In the genomic region with DNA sequence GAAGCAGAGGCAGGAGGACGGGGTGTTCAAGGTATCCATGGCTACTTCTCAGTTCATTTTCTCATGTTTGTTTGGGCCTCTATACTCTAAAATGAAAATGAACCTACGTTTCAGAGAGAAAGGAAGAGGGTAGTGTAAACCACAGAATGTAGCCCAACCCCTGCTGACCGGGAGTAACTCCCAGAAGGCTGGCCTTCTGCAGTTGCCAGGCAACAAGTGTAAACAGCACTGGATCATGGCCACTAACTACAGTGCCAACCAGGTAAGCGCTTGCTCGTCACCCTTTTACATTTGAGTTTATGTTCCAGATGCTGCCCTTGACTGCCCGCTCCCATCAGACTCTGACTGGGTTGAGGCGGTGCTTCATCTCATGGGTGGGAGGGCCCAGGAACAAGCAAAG, we compare ENCODE assay signal across 8 mouse cellular contexts. TPM values are rescaled to one million over a fixed set of nuclear protein-coding genes. Genes with fewer than 3 reads are reported as not detected.
A peak's percentile ranks its signal among the peaks of the same experiment; 100 is the strongest.
DNase-seq lines count a peak whose midpoint lies in the region; ATAC-seq lines count a peak whose summit lies in the region.

No protein-coding gene starts in this region.

- intact Hi-C loops in left cerebral cortex, postnatal 25 days (cut with DNase I), result no loop called here

- H3K4me2 ChIP-seq in heart, embryonic 12.5 days, result no peak overlapping the region
- 0 out of 2 replicates have a peak overlapping the region, but pooled peaks have one; percentile 9 for H3K4me2 ChIP-seq in kidney, embryonic 15.5 days

- no peaks in the 10 kb centered on the region for H3K9me3 ChIP-seq in heart, embryonic 12.5 days (replicated peaks)
- H3K9me3 ChIP-seq in embryonic facial prominence, embryonic 10.5 days, result no peaks in the 10 kb centered on the region
- H3K9me3 ChIP-seq in kidney, embryonic 15.5 days (replicated peaks), result no peaks in the 10 kb centered on the region

- 38% methylated on average over 7 of the region's 7 CpGs for WGBS in heart, embryonic 12.5 days
- 44% methylated on average over 7 of the region's 7 CpGs for whole genome bisulfite sequencing in embryonic facial prominence, embryonic 10.5 days
- WGBS in kidney, embryonic 15.5 days, result 29% methylated on average over 7 of the region's 7 CpGs

- H3K27ac ChIP-seq in heart, embryonic 12.5 days (ENCODE audit: poor library complexity, severe bottlenecking), result no peak overlapping the region
- H3K27ac ChIP-seq in embryonic facial prominence, embryonic 10.5 days (replicated peaks), result no peak overlapping the region
- no peak overlapping the region for H3K27ac ChIP-seq in kidney, embryonic 15.5 days

- H3K4me1 ChIP-seq in heart, embryonic 12.5 days (replicated peaks), result peaks cover 18% of the 10 kb centered on the region
- H3K4me1 ChIP-seq in embryonic facial prominence, embryonic 10.5 days, result peaks cover 15% of the 10 kb centered on the region
- peaks cover 9% of the 10 kb centered on the region; the same call in 1 of the 2 replicates for H3K4me1 ChIP-seq in kidney, embryonic 15.5 days

- H3K9ac ChIP-seq in heart, embryonic 12.5 days, result no peak overlapping the region
- no peak overlapping the region for H3K9ac ChIP-seq in kidney, embryonic 15.5 days

- H3K4me3 ChIP-seq in heart, embryonic 12.5 days, result no peak overlapping the region
- H3K4me3 ChIP-seq in embryonic facial prominence, embryonic 10.5 days, result no peak overlapping the region
- H3K4me3 ChIP-seq in kidney, embryonic 15.5 days (replicated peaks), result no peak overlapping the region

- H3K27me3 ChIP-seq in heart, embryonic 12.5 days (replicated peaks), result no peaks in the 10 kb centered on the region
- H3K27me3 ChIP-seq in embryonic facial prominence, embryonic 10.5 days (replicated peaks; ENCODE audit: low read depth, poor library complexity, severe bottlenecking), result no peaks in the 10 kb centered on the region
- H3K27me3 ChIP-seq in kidney, embryonic 15.5 days, result no peaks in the 10 kb centered on the region

- peak; percentile 92 for DNase-seq in heart, adult 11 months
- DNase-seq in embryonic facial prominence, embryonic 10.5 days (ENCODE audit: low spot score), result peak; percentile 27
- no peak for DNase-seq in gastrocnemius, postnatal 4 days (ENCODE audit: low spot score in 2 of 2)
- DNase-seq in left cerebral cortex, postnatal 25 days (ENCODE audit: low spot score in 2 of 2), result no peak
- DNase-seq in layer of hippocampus, postnatal 36 days, result no peak

- H3K36me3 ChIP-seq in heart, embryonic 12.5 days, result peaks cover 8% of the 10 kb centered on the region
- peaks cover 12% of the 10 kb centered on the region for H3K36me3 ChIP-seq in embryonic facial prominence, embryonic 10.5 days (replicated peaks)
- H3K36me3 ChIP-seq in kidney, embryonic 15.5 days, result peaks cover 10% of the 10 kb centered on the region; the same call in 1 of the 2 replicates

- ATAC-seq in heart, embryonic 12.5 days (ENCODE audit: insufficient number of reproducible peaks, low FRiP score), result no peak
- peak; percentile 70 for ATAC-seq in kidney, embryonic 15.5 days (replicated peaks; ENCODE audit: low FRiP score)
- ATAC-seq in megakaryocyte, adult 5-6 weeks (ENCODE audit: poor library complexity, severe bottlenecking), result peak; percentile 89

RNA-seq across cellular contexts. Expression of gene Cfap126, which starts 9.2 kb away (rescaled TPM):
- polyA plus RNA-seq in heart, embryonic 12.5 days (2016; fragmentation: Nextera tagmentation; extraction: Ambion mirVana), result 2.9 and 3.5 TPM in 2 replicates
- 1.1 and 2.0 TPM in 2 replicates for polyA plus RNA-seq in embryonic facial prominence, embryonic 10.5 days (2016; fragmentation: Nextera tagmentation; extraction: Ambion mirVana)
- 2.0 and 2.1 TPM in 2 replicates for polyA plus RNA-seq in kidney, embryonic 15.5 days (2015; fragmentation: Nextera tagmentation; extraction: Ambion mirVana)
- 0.91 and 1.0 TPM in 2 replicates for total RNA-seq in megakaryocyte, adult 5-6 weeks (2015)
- total RNA-seq in megakaryocyte, adult 5-6 weeks (2017), result 0.59 TPM in 1 of 2 replicates, not detected in the other
- total RNA-seq in gastrocnemius, postnatal 4 days (2021), result 1 to 10 TPM in 1 of 2 experiments, not detected in 1; 1.2 TPM
- under 1 TPM; 0.34 to 0.43 TPM for total RNA-seq in left cerebral cortex, postnatal 25 days (2021)
- total RNA-seq in layer of hippocampus, postnatal 36 days (2021), result 1 to 10 TPM in 1 of 2 experiments, under 1 TPM in 1; 0.92 to 1.8 TPM

RNA-seq across cellular contexts. Expression of gene Sdhc, which starts 27.5 kb away (rescaled TPM):
- 420 and 425 TPM in 2 replicates for polyA plus RNA-seq in heart, embryonic 12.5 days (2016; fragmentation: Nextera tagmentation; extraction: Ambion mirVana)
- polyA plus RNA-seq in embryonic facial prominence, embryonic 10.5 days (2016; fragmentation: Nextera tagmentation; extraction: Ambion mirVana), result 260 and 264 TPM in 2 replicates
- 307 and 309 TPM in 2 replicates for polyA plus RNA-seq in kidney, embryonic 15.5 days (2015; fragmentation: Nextera tagmentation; extraction: Ambion mirVana)
- 102 and 130 TPM in 2 replicates for total RNA-seq in megakaryocyte, adult 5-6 weeks (2015)
- 34.5 and 43.0 TPM in 2 replicates for total RNA-seq in megakaryocyte, adult 5-6 weeks (2017)
- total RNA-seq in gastrocnemius, postnatal 4 days (2021), result 100 to 1,000 TPM; 458 to 496 TPM
- 100 to 1,000 TPM; 199 to 205 TPM for total RNA-seq in left cerebral cortex, postnatal 25 days (2021)
- total RNA-seq in layer of hippocampus, postnatal 36 days (2021), result 100 to 1,000 TPM; 191 to 202 TPM

RNA-seq across cellular contexts. Expression of gene Mpz, which starts 27.6 kb away (rescaled TPM):
- polyA plus RNA-seq in heart, embryonic 12.5 days (2016; fragmentation: Nextera tagmentation; extraction: Ambion mirVana), result 0.11 and 0.15 TPM in 2 replicates
- polyA plus RNA-seq in embryonic facial prominence, embryonic 10.5 days (2016; fragmentation: Nextera tagmentation; extraction: Ambion mirVana), result 0.48 and 0.91 TPM in 2 replicates
- 0.86 and 0.99 TPM in 2 replicates for polyA plus RNA-seq in kidney, embryonic 15.5 days (2015; fragmentation: Nextera tagmentation; extraction: Ambion mirVana)
- total RNA-seq in megakaryocyte, adult 5-6 weeks (2015), result not detected in 2 replicates
- total RNA-seq in megakaryocyte, adult 5-6 weeks (2017), result not detected in 2 replicates
- 100 to 1,000 TPM; 476 to 539 TPM for total RNA-seq in gastrocnemius, postnatal 4 days (2021)
- total RNA-seq in left cerebral cortex, postnatal 25 days (2021), result not detected
- total RNA-seq in layer of hippocampus, postnatal 36 days (2021), result not detected

RNA-seq across cellular contexts. Expression of gene Fcgr3, which starts 58.2 kb away (rescaled TPM):
- polyA plus RNA-seq in heart, embryonic 12.5 days (2016; fragmentation: Nextera tagmentation; extraction: Ambion mirVana), result 3.8 and 4.5 TPM in 2 replicates
- 3.8 and 5.5 TPM in 2 replicates for polyA plus RNA-seq in embryonic facial prominence, embryonic 10.5 days (2016; fragmentation: Nextera tagmentation; extraction: Ambion mirVana)
- polyA plus RNA-seq in kidney, embryonic 15.5 days (2015; fragmentation: Nextera tagmentation; extraction: Ambion mirVana), result 7.8 and 10.5 TPM in 2 replicates
- 499 and 513 TPM in 2 replicates for total RNA-seq in megakaryocyte, adult 5-6 weeks (2015)
- total RNA-seq in megakaryocyte, adult 5-6 weeks (2017), result 540 and 572 TPM in 2 replicates
- 10 to 100 TPM; 15.7 to 16.8 TPM for total RNA-seq in gastrocnemius, postnatal 4 days (2021)
- total RNA-seq in left cerebral cortex, postnatal 25 days (2021), result 10 to 100 TPM; 13.8 TPM
- 10 to 100 TPM in 1 of 2 experiments, 1 to 10 TPM in 1; 9.7 to 10.4 TPM for total RNA-seq in layer of hippocampus, postnatal 36 days (2021)

Comparison
In these comparisons a context has a peak if more than half of its experiments do, and no peak if none do; other contexts are left out.
1. DNase-seq: peak in heart, adult 11 months (single experiment) and embryonic facial prominence, embryonic 10.5 days (single experiment); none in gastrocnemius, postnatal 4 days (0 of 2), left cerebral cortex, postnatal 25 days (0 of 2) and layer of hippocampus, postnatal 36 days (0 of 2).
2. RNA of gene Mpz, which starts 27.6 kb away (total RNA-seq): 476 to 539 TPM in gastrocnemius, postnatal 4 days; not detected in megakaryocyte, adult 5-6 weeks, not detected in left cerebral cortex, postnatal 25 days and not detected in layer of hippocampus, postnatal 36 days; every median in the first group is over 100 times any median in the second.